Mouse (Mus musculus) C2C12 (cell line): ENCODE results near the gene Bcl2.

ENCODE experiments used
- CEBPB ChIP-seq: IDR thresholded peaks from one replicate; pipeline ENCODE4 v1.6.1; 2011; ENCODE audit warnings: low read depth, mild to moderate bottlenecking, control low read depth, moderate library complexity
- CTCF ChIP-seq: IDR thresholded peaks from one replicate; pipeline ENCODE4 v1.5.1; 2011; ENCODE audit not compliant: control insufficient read depth, insufficient read depth, insufficient read length
- MAX ChIP-seq: IDR thresholded peaks from one replicate; pipeline ENCODE4 v1.6.1; 2011; ENCODE audit warnings: mild to moderate bottlenecking, control low read depth
- MYOD1 ChIP-seq: IDR thresholded peaks from one replicate; pipeline ENCODE4 v1.6.1; 2011; ENCODE audit warnings: low read depth; ENCODE audit not compliant: control insufficient read depth, insufficient read length
- MYOG ChIP-seq: IDR thresholded peaks from one replicate; pipeline ENCODE4 v1.6.1; 2011; ENCODE audit not compliant: control insufficient read depth, insufficient read length; ENCODE audit errors: extremely low read depth

GRCm38 (mm10) chr1:106585349-106585748, 128.7 kb downstream of the Bcl2 start:
- TF ChIP-seq CTCF = no peak
- no peak for TF ChIP-seq MYOG
- TF ChIP-seq CEBPB = no peak
- TF ChIP-seq MAX = no peak
- TF ChIP-seq MYOD1 = no peak
